Mouse (Mus musculus) forebrain, embryonic 15.5 days (tissue): ENCODE data around the gene Hoxc6. TPM values are rescaled to one million over a fixed set of nuclear protein-coding genes. Genes with fewer than 3 reads are reported as not detected.

Source experiments
- ATAC-seq: fragments of 200-750 bp; cut with Nextera tagmentation; replicated peaks from 2 replicates; pipeline ENCODE4 v1.8.0; 2017; ENCODE audit warnings: mild to moderate bottlenecking, moderate TSS enrichment, moderate library complexity
- H3K27ac ChIP-seq: fragments of 300-500 bp; sonication (generic); replicated peaks from 2 replicates; pipeline ENCODE4 v1.5.1; 2015; ENCODE audit warnings: mild to moderate bottlenecking, inconsistent platforms
- H3K27me3 ChIP-seq: fragments of 300-500 bp; sonication (generic); 2 replicates; pipeline ENCODE4 v1.6.1; 2015; ENCODE audit warnings: inconsistent platforms
- H3K36me3 ChIP-seq: fragments of 300-500 bp; sonication (generic); 2 replicates; pipeline ENCODE4 v1.6.1; 2015; ENCODE audit warnings: mild to moderate bottlenecking, inconsistent platforms
- H3K4me1 ChIP-seq: fragments of 300-500 bp; sonication (generic); 2 replicates; pipeline ENCODE4 v1.6.1; 2015; ENCODE audit warnings: inconsistent platforms
- H3K4me2 ChIP-seq: fragments of 300-500 bp; sonication (generic); replicated peaks from 2 replicates; pipeline ENCODE4 v1.6.1; 2015; ENCODE audit warnings: mild to moderate bottlenecking, inconsistent platforms
- H3K4me3 ChIP-seq: fragments of 300-500 bp; sonication (generic); 2 replicates; pipeline ENCODE4 v1.5.1; 2015; ENCODE audit warnings: mild to moderate bottlenecking, inconsistent platforms
- H3K9ac ChIP-seq: fragments of 300-500 bp; sonication (generic); replicated peaks from 2 replicates; pipeline ENCODE4 v1.6.1; 2015; ENCODE audit warnings: mild to moderate bottlenecking, inconsistent platforms
- H3K9me3 ChIP-seq: fragments of 300-500 bp; sonication (generic); 2 replicates; pipeline ENCODE4 v1.6.1; 2016; ENCODE audit warnings: inconsistent platforms
- WGBS: fragments of 180-500 bp; shearing (Covaris S2); methylation state at CpG from one replicate; pipeline ENCODE4 v1.1.7; 2015; ENCODE audit warnings: mixed read lengths; 5-methylcytosine and 5-hydroxymethylcytosine counted together
- polyA plus RNA-seq: library from polyadenylated mRNA; unstranded; fragments of >200 nt; fragmentation: Nextera tagmentation; extraction: Ambion mirVana; gene quantifications from 2 replicates; pipeline ENCODE4 v1.2.1, GENCODE M21; 2015

The Hoxc6 gene
- polyA plus RNA-seq, 1 experiment from 2014 or later: not detected

- H3K4me2 ChIP-seq: no peak overlapping the region
- no peaks in the 10 kb centered on the region for H3K9me3 ChIP-seq
- no peak overlapping the region for H3K27ac ChIP-seq
- H3K9ac ChIP-seq: no peak overlapping the region
- WGBS: under 1% methylated on average over 12 of the region's 12 CpGs
- H3K27me3 ChIP-seq: peaks cover 98% of the 10 kb centered on the region
- no peak overlapping the region for H3K4me3 ChIP-seq
- ATAC-seq: no peak
- no peaks in the 10 kb centered on the region for H3K36me3 ChIP-seq
- peaks cover 9% of the 10 kb centered on the region for H3K4me1 ChIP-seq
Observed at GRCm38 (mm10) chr15:102983716-102984115, 14.3 kb upstream of the Hoxc6 start.

- no peak overlapping the region for H3K9ac ChIP-seq
- WGBS: 1% methylated on average over 10 of the region's 10 CpGs
- no peak overlapping the region for H3K4me3 ChIP-seq
- no peaks in the 10 kb centered on the region for H3K36me3 ChIP-seq
- H3K4me2 ChIP-seq: no peak overlapping the region
- peaks cover 9% of the 10 kb centered on the region for H3K4me1 ChIP-seq
- no peaks in the 10 kb centered on the region for H3K9me3 ChIP-seq
- ATAC-seq: no peak
- H3K27ac ChIP-seq: no peak overlapping the region
- H3K27me3 ChIP-seq: peaks cover 98% of the 10 kb centered on the region
Observed at GRCm38 (mm10) chr15:102984521-102984920, 13.5 kb upstream of the Hoxc6 start.

- ATAC-seq: no peak
- no peak overlapping the region for H3K4me2 ChIP-seq
- 5% methylated on average over 3 of the region's 3 CpGs for WGBS
- no peak overlapping the region for H3K9ac ChIP-seq
- no peak overlapping the region for H3K4me3 ChIP-seq
- no peak overlapping the region for H3K27ac ChIP-seq
- H3K4me1 ChIP-seq: peaks cover 9% of the 10 kb centered on the region
- no peaks in the 10 kb centered on the region for H3K9me3 ChIP-seq
- peaks cover 98% of the 10 kb centered on the region for H3K27me3 ChIP-seq
- no peaks in the 10 kb centered on the region for H3K36me3 ChIP-seq
Observed at GRCm38 (mm10) chr15:102984925-102985324, 13.1 kb upstream of the Hoxc6 start.

- Histone ChIP-seq H3K9ac (no peak overlapping the region), H3K27me3 (peaks cover 97% of the 10 kb centered on the region), H3K4me2 (no peak overlapping the region), H3K9me3 (no peaks in the 10 kb centered on the region), H3K4me1 (peaks cover 5% of the 10 kb centered on the region; the same call in 1 of the 2 replicates), H3K4me3 (no peak overlapping the region), H3K27ac (no peak overlapping the region), H3K36me3 (no peaks in the 10 kb centered on the region)
- 3% methylated on average over 21 of the region's 21 CpGs for WGBS
- no peak for ATAC-seq
Observed at GRCm38 (mm10) chr15:102987124-102987833, 10.8 kb upstream of the Hoxc6 start.

GRCm38 (mm10) chr15:102988078-102988477 is 10.0 kb upstream of the Hoxc6 start:
- no peak for ATAC-seq
- peaks cover 5% of the 10 kb centered on the region; the same call in 1 of the 2 replicates for H3K4me1 ChIP-seq
- no peak overlapping the region for H3K4me2 ChIP-seq
- 17% methylated on average over 5 of the region's 5 CpGs for WGBS
- no peak overlapping the region for H3K27ac ChIP-seq
- H3K36me3 ChIP-seq: no peaks in the 10 kb centered on the region
- peaks cover 97% of the 10 kb centered on the region for H3K27me3 ChIP-seq
- no peak overlapping the region for H3K4me3 ChIP-seq
- H3K9ac ChIP-seq: no peak overlapping the region
- no peaks in the 10 kb centered on the region for H3K9me3 ChIP-seq

GRCm38 (mm10) chr15:102990461-102991397 is 7.3 kb upstream of the Hoxc6 start, which contains the start of gene Hoxc8:
TSS of gene Hoxc8 (plus strand) at chr15:102990607.
- no peak within 1 kb of the TSS for H3K27ac ChIP-seq
- H3K36me3 ChIP-seq: no peaks in the 10 kb centered on the region
- under 1% methylated on average over 67 of the region's 69 CpGs for WGBS
- ATAC-seq: no peak
- H3K4me2 ChIP-seq: no peak within 1 kb of the TSS
- peaks cover 96% of the 10 kb centered on the region for H3K27me3 ChIP-seq
- H3K9me3 ChIP-seq: no peaks in the 10 kb centered on the region
- peak within 1 kb of the TSS; percentile 18 for H3K4me3 ChIP-seq
- peaks cover 5% of the 10 kb centered on the region; the same call in 1 of the 2 replicates for H3K4me1 ChIP-seq
- H3K9ac ChIP-seq: no peak within 1 kb of the TSS

GRCm38 (mm10) chr15:102991782-102992181 is 6.3 kb upstream of the Hoxc6 start:
- WGBS: 2% methylated on average over 7 of the region's 7 CpGs
- H3K4me2 ChIP-seq: no peak overlapping the region
- no peak for ATAC-seq
- H3K36me3 ChIP-seq: no peaks in the 10 kb centered on the region
- H3K27me3 ChIP-seq: peaks cover 96% of the 10 kb centered on the region
- H3K27ac ChIP-seq: no peak overlapping the region
- H3K4me3 ChIP-seq: no peak overlapping the region
- no peak overlapping the region for H3K9ac ChIP-seq
- peaks cover 5% of the 10 kb centered on the region; the same call in 1 of the 2 replicates for H3K4me1 ChIP-seq
- H3K9me3 ChIP-seq: no peaks in the 10 kb centered on the region

GRCm38 (mm10) chr15:102992206-102992605 is 5.9 kb upstream of the Hoxc6 start:
- Histone ChIP-seq H3K4me2 (no peak overlapping the region), H3K27ac (no peak overlapping the region), H3K4me1 (peaks cover 5% of the 10 kb centered on the region; the same call in 1 of the 2 replicates), H3K4me3 (no peak overlapping the region), H3K36me3 (no peaks in the 10 kb centered on the region), H3K9me3 (no peaks in the 10 kb centered on the region), H3K27me3 (peaks cover 96% of the 10 kb centered on the region), H3K9ac (no peak overlapping the region)
- no peak for ATAC-seq
- under 1% methylated on average over 11 of the region's 11 CpGs for WGBS

GRCm38 (mm10) chr15:102992863-102993262 is 5.2 kb upstream of the Hoxc6 start:
- Histone ChIP-seq H3K9ac (no peak overlapping the region), H3K36me3 (no peaks in the 10 kb centered on the region), H3K27ac (no peak overlapping the region), H3K4me1 (peaks cover 5% of the 10 kb centered on the region; the same call in 1 of the 2 replicates), H3K4me3 (no peak overlapping the region), H3K27me3 (peaks cover 96% of the 10 kb centered on the region), H3K9me3 (no peaks in the 10 kb centered on the region), H3K4me2 (no peak overlapping the region)
- WGBS: 0% methylated on average over 3 of the region's 3 CpGs
- no peak for ATAC-seq

- no peak overlapping the region for H3K9ac ChIP-seq
- no peak for ATAC-seq
- peaks cover 9% of the 10 kb centered on the region for H3K4me1 ChIP-seq
- H3K4me2 ChIP-seq: no peak overlapping the region
- no peaks in the 10 kb centered on the region for H3K36me3 ChIP-seq
- no peaks in the 10 kb centered on the region for H3K9me3 ChIP-seq
- H3K27me3 ChIP-seq: peaks cover 97% of the 10 kb centered on the region
- H3K4me3 ChIP-seq: no peak overlapping the region
- 1% methylated on average over 9 of the region's 9 CpGs for WGBS
- no peak overlapping the region for H3K27ac ChIP-seq
Observed at GRCm38 (mm10) chr15:102996548-102996947, 1.5 kb upstream of the Hoxc6 start.

GRCm38 (mm10) chr15:102997431-102997830 is 626 bp upstream of the Hoxc6 start:
- 1% methylated on average over 3 of the region's 3 CpGs for WGBS
- Histone ChIP-seq H3K27ac (no peak overlapping the region), H3K9me3 (no peaks in the 10 kb centered on the region), H3K9ac (no peak overlapping the region), H3K27me3 (peaks cover 97% of the 10 kb centered on the region), H3K36me3 (no peaks in the 10 kb centered on the region), H3K4me3 (no peak overlapping the region), H3K4me2 (no peak overlapping the region), H3K4me1 (peaks cover 9% of the 10 kb centered on the region)
- no peak for ATAC-seq

GRCm38 (mm10) chr15:102998608-102999182 is 638 bp downstream of the Hoxc6 start:
- Histone ChIP-seq H3K4me1 (peaks cover 9% of the 10 kb centered on the region), H3K27me3 (peaks cover 99% of the 10 kb centered on the region), H3K4me3 (peak overlapping the region; percentile 37), H3K27ac (no peak overlapping the region), H3K9me3 (no peaks in the 10 kb centered on the region), H3K9ac (no peak overlapping the region), H3K36me3 (no peaks in the 10 kb centered on the region), H3K4me2 (peak overlapping the region; percentile 51)
- under 1% methylated on average over 19 of the region's 19 CpGs for WGBS
- ATAC-seq: peak; percentile 23; the same call in 1 of the 2 replicates
